Mouse (Mus musculus) cerebellum, adult 18-20 months (tissue): ENCODE results near the gene Htra2.

ENCODE experiments used
- DNase-seq, 2 experiments: peaks; one replicate each; pipeline ENCODE4 v3.0.0; 2021

Htra2 gene

GRCm38 (mm10) chr6:83031111-83031510 lies 24.0 kb downstream of the Htra2 start:
- no peak for DNase-seq

- DNase-seq, result no peak
Observed at GRCm38 (mm10) chr6:83029777-83030176, 25.3 kb downstream of the Htra2 start.

GRCm38 (mm10) chr6:83027706-83028105 lies 27.4 kb downstream of the Htra2 start:
- no peak for DNase-seq

GRCm38 (mm10) chr6:83027293-83027692 lies 27.8 kb downstream of the Htra2 start:
- DNase-seq, result no peak

- DNase-seq, result no peak
Observed at GRCm38 (mm10) chr6:83025221-83025620, 29.9 kb downstream of the Htra2 start.

GRCm38 (mm10) chr6:83024421-83024820 lies 30.7 kb downstream of the Htra2 start:
- no peak for DNase-seq

- DNase-seq, result no peak
Observed at GRCm38 (mm10) chr6:83023786-83024185, 31.3 kb downstream of the Htra2 start.

- DNase-seq, result no peak
Observed at GRCm38 (mm10) chr6:83023008-83023407, 32.1 kb downstream of the Htra2 start.

GRCm38 (mm10) chr6:83020836-83021593 lies 34.1 kb downstream of the Htra2 start:
- no peak for DNase-seq

- DNase-seq, result no peak
Observed at GRCm38 (mm10) chr6:83020121-83020520, 35.0 kb downstream of the Htra2 start.

- no peak for DNase-seq
Observed at GRCm38 (mm10) chr6:83019044-83019443, 36.0 kb downstream of the Htra2 start.

- no peak for DNase-seq
Observed at GRCm38 (mm10) chr6:83017190-83017589, 37.9 kb downstream of the Htra2 start.

GRCm38 (mm10) chr6:83015749-83016148 lies 39.3 kb downstream of the Htra2 start:
- DNase-seq, result no peak

GRCm38 (mm10) chr6:83014482-83015466 lies 40.3 kb downstream of the Htra2 start:
- DNase-seq, result no peak

- no peak for DNase-seq
Observed at GRCm38 (mm10) chr6:83013444-83013843, 41.6 kb downstream of the Htra2 start.

GRCm38 (mm10) chr6:83011756-83012155 lies 43.3 kb downstream of the Htra2 start:
- DNase-seq, result no peak

GRCm38 (mm10) chr6:83011255-83011654 lies 43.8 kb downstream of the Htra2 start:
- no peak for DNase-seq

- no peak for DNase-seq
Observed at GRCm38 (mm10) chr6:83010010-83010409, 45.1 kb downstream of the Htra2 start.

- DNase-seq, result no peak
Observed at GRCm38 (mm10) chr6:83008659-83009058, 46.4 kb downstream of the Htra2 start.

- no peak for DNase-seq
Observed at GRCm38 (mm10) chr6:83006114-83006513, 49.0 kb downstream of the Htra2 start.

- DNase-seq, result no peak
Observed at GRCm38 (mm10) chr6:83005444-83006011, 49.5 kb downstream of the Htra2 start.

GRCm38 (mm10) chr6:83004872-83005271 lies 50.2 kb downstream of the Htra2 start:
- no peak for DNase-seq

GRCm38 (mm10) chr6:83004309-83004708 lies 50.8 kb downstream of the Htra2 start:
- no peak for DNase-seq
